Mouse (Mus musculus) liver, embryonic 14.5 days (tissue): ENCODE data around the gene P3h1.

Experiments
- CTCF ChIP-seq: IDR thresholded peaks from 2 replicates; pipeline ENCODE4 v1.5.1; 2016; ENCODE audit warnings: antibody characterized with exemption, low read depth, control low read depth
- EP300 ChIP-seq: IDR thresholded peaks from 2 replicates; pipeline ENCODE4 v1.6.1; 2016; ENCODE audit warnings: antibody characterized with exemption, low read depth

DNA sequence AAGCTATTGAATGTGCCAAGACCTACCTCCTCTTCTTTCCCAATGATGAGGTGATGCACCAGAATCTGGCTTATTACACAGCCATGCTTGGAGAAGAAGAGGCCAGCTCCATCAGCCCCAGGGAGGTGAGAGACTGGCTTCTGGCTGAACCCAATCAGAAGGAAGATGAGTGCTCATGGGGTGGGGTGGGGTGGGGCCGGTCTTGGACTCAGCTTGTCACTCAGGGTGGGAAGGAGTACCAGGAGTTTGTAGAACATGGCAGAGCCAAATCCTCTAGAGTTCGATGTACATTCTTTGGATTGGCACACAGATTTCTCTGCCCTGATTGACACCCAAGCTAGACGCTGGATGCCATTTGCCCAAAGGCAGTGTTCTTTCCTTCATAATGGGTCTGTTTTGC lies 5.9 kb downstream of the P3h1 start:
- no peak for TF ChIP-seq CTCF
- TF ChIP-seq EP300: no peak
